Mouse (Mus musculus): Measurements from ENCODE around the gene P2rx7.

DNA sequence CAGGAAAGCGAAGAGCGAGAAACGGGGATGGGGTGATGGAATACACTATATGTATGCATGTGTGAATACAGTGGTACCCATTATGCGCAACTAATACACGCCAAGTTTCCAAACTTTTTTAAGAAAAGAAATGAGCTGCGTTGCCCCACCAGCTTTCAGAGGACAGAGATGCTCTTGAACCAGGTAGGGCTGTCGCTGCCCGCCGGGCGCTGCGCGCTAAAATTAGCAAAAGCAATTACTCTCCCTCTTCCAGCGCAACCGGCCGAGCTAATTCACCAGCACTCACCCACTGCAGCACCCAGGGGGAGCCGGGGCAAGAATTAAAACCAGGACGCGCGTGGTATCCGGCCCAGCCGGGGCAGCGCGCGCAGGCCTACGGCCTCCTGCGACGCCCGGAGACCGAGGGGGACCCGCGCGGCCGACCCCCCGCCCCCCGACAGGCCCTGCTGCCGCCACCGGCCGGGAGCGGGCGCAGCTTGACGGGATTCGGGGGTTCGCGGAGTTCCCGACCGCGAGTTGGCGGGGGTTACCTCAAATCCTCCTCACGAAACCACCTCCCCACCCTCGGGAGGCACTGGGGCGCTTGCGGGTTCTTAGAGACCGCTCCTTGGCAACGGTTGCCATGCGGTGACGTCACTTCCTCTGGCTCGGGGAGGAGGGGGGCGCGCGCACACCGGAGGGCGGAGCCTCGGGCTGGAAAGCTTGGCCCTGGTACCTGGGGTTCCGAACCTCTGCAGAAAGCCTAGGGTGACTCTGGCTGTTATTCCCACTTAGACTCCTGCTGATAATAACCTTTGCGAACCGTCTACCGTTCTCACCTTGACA, 29.6 kb upstream of the P2rx7 start, which contains the start of gene Ift81:
- TF ChIP-seq POLR2A (IDR thresholded peaks at IDR 0.05; ENCODE audit: low read depth, low read length), result no peak
- TF ChIP-seq CTCF (IDR thresholded peaks at IDR 0.05; ENCODE audit: extremely low read depth, insufficient read depth, insufficient read length, insufficient replicate concordance), result no peak

Data from spleen, adult 2 months (tissue).